Mouse (Mus musculus): ENCODE measurements around the gene Depdc5.

- no peak for TF ChIP-seq TAL1 (IDR thresholded peaks at IDR 0.05; ENCODE audit: low read length)
- TF ChIP-seq GATA1 (IDR thresholded peaks at IDR 0.05; ENCODE audit: low read length) = no peak
Measured at GRCm38 (mm10) chr5:32827009-32827408, 36.5 kb upstream of the Depdc5 start, which contains the start of gene Gm20671.

All from erythroblast, embryonic 14.5 days (primary cell).